Mouse (Mus musculus): ENCODE results near the gene Cacna1h.

GRCm38 (mm10) chr17:25401491-25401890 is 32.1 kb downstream of the Cacna1h start:
- TF ChIP-seq MYOG (IDR thresholded peaks at IDR 0.05; ENCODE audit: control insufficient read depth in 1 of 3, insufficient read depth in 1 of 3, insufficient read length in 2 of 3, low read depth in 2 of 3) (no peak), POLR2A (IDR thresholded peaks at IDR 0.05; ENCODE audit: insufficient read length, low read depth) (no peak), CEBPB (IDR thresholded peaks at IDR 0.05; ENCODE audit: insufficient read depth, poor library complexity, severe bottlenecking) (no peak), MAX (IDR thresholded peaks at IDR 0.05; ENCODE audit: low read depth) (no peak), POLR2AphosphoS2 (IDR thresholded peaks at IDR 0.05; ENCODE audit: insufficient read length, low read depth) (no peak), E2F4 (IDR thresholded peaks at IDR 0.05; ENCODE audit: insufficient read depth) (no peak), USF1 (IDR thresholded peaks at IDR 0.05; ENCODE audit: low read depth) (no peak), MYOD1 (IDR thresholded peaks at IDR 0.05; ENCODE audit: control insufficient read depth in 1 of 3, insufficient read length in 2 of 3, low read depth in 2 of 3) (no peak), TCF12 (IDR thresholded peaks at IDR 0.05; ENCODE audit: insufficient read depth, poor library complexity, severe bottlenecking) (no peak)

Measured in myocyte (in vitro differentiated cells).